Mouse (Mus musculus) G1E (cell line): ENCODE measurements around the gene Psmc3ip.

ENCODE experiments used
- CTCF ChIP-seq: IDR thresholded peaks from 2 replicates; pipeline ENCODE4 v1.5.1; 2012; ENCODE audit warnings: low read depth, low read length, inconsistent platforms, mixed read lengths
- GATA1 ChIP-seq: IDR thresholded peaks from 2 replicates; pipeline ENCODE4 v1.6.1; 2012; ENCODE audit warnings: borderline replicate concordance, low read length, inconsistent platforms, mixed read lengths
- GATA2 ChIP-seq: IDR thresholded peaks from 2 replicates; pipeline ENCODE4 v1.6.1; 2012; ENCODE audit warnings: low read depth, low read length, inconsistent platforms, borderline replicate concordance
- POLR2AphosphoS5 ChIP-seq: IDR thresholded peaks from 2 replicates; pipeline ENCODE4 v1.6.1; 2012; ENCODE audit warnings: low read depth, low read length, inconsistent platforms; ENCODE audit not compliant: insufficient replicate concordance
- TAL1 ChIP-seq: conservative IDR thresholded peaks from 2 replicates; pipeline ENCODE4 v1.6.1; 2012; ENCODE audit warnings: low read depth, low read length, inconsistent platforms, mixed read lengths

DNA sequence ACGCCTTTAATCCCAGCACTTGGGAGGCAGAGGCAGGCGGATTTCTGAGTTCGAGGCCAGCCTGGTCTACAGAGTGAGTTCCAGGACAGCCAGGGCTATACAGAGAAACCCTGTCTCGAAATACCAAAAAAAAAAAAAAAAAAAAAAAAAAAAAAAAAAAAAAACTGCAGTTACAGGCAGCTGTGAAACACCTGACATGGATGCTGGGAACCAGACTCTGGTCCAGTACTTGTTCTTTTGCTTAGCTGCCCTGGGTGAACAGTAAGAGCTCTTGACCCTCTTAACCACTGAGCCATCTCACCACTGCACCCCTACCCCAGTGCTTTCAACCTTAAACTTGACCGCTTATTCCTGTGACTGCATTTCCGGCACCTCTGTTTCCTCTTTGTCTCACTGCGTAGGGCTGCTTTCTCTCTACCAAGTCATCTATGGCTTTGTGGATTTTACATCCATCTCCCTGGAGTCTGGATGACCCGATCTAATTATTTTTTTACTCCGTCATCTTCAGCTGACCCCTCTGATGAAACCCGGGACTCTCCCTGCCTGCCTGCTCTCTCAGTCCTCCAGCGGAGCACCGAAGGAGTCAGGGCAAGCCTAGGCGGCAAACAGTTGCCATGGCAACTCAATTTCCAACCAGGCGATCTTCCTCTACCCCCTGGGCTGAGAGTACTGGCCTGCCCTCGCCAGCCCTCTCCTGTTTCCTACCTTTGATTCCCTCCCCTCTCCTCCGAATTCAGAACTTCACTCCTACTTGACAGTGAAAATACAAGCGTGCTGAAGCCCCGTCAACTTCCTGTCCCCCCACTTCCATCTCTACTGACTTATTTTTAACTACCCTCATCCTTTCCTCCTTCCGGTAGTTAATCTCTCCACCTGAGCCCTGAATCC is 48.3 kb upstream of the Psmc3ip start:
- TF ChIP-seq CTCF (no peak), GATA1 (no peak), TAL1 (no peak), POLR2AphosphoS5 (no peak), GATA2 (no peak)
